Mouse (Mus musculus) kidney, adult 2 months (tissue): ENCODE measurements around the gene Rilpl1. TPM values are rescaled to one million over a fixed set of nuclear protein-coding genes. Genes with fewer than 3 reads are reported as not detected.
A peak's percentile ranks its signal among the peaks of the same experiment; 100 is the strongest.
"Not testable (repeated sequence)": the region's sequence is repeated elsewhere in the genome, so short reads cannot be mapped to it uniquely, and the experiment has no call there.

Source experiments
- DNase-seq: peaks from one replicate; pipeline ENCODE4 v3.0.0; 2021
- H3K27ac ChIP-seq: fragments of 200-500 bp; 2 replicates; pipeline ENCODE4 v1.5.1; 2012; ENCODE audit warnings: low read depth, low read length, control low read depth, inconsistent platforms; ENCODE audit not compliant: insufficient read depth
- H3K27me3 ChIP-seq: fragments of 200-500 bp; replicated peaks from 2 replicates; pipeline ENCODE4 v1.6.1; 2012; ENCODE audit warnings: mild to moderate bottlenecking, moderate library complexity, low read length, inconsistent platforms; ENCODE audit not compliant: control insufficient read depth, insufficient read depth
- H3K36me3 ChIP-seq: fragments of 200-500 bp; 2 replicates; pipeline ENCODE4 v1.6.1; 2012; ENCODE audit warnings: mild to moderate bottlenecking, moderate library complexity, low read length, inconsistent platforms; ENCODE audit not compliant: control insufficient read depth, insufficient read depth
- H3K4me1 ChIP-seq: fragments of 200-500 bp; 2 replicates; pipeline ENCODE4 v1.6.1; 2011; ENCODE audit warnings: low read length; ENCODE audit not compliant: control insufficient read depth, insufficient read depth
- H3K4me3 ChIP-seq: fragments of 200-500 bp; 2 replicates; pipeline ENCODE4 v1.5.1; 2011; ENCODE audit warnings: mild to moderate bottlenecking, low read depth, low read length, control low read depth; ENCODE audit not compliant: insufficient read depth
- CTCF ChIP-seq: fragments of 200-500 bp; conservative IDR thresholded peaks from 2 replicates; pipeline ENCODE4 v1.5.1; 2011; ENCODE audit warnings: low read depth, mild to moderate bottlenecking, control low read depth, low read length, moderate library complexity, mixed read lengths; ENCODE audit not compliant: insufficient read depth, insufficient read length
- POLR2A ChIP-seq: fragments of 200-500 bp; IDR thresholded peaks from one replicate; pipeline ENCODE4 v1.6.1; 2011; ENCODE audit warnings: low read depth, low read length, control low read depth
- WGBS: fragments of 180-500 bp; shearing (Covaris S2); methylation state at CpG from one replicate; pipeline ENCODE4 v1.1.7; 2018; 5-methylcytosine and 5-hydroxymethylcytosine counted together
- polyA plus RNA-seq: library from polyadenylated mRNA; depleted of rRNA; stranded (reverse); fragments of >200 nt; gene quantifications from 2 replicates; pipeline ENCODE4 v1.2.3, GENCODE M21; 2012

Rilpl1 gene
- polyA plus RNA-seq, 1 experiment, result 12.5 TPM

- H3K36me3 ChIP-seq, result no peaks in the 10 kb centered on the region
- TF ChIP-seq CTCF (no peak), POLR2A (no peak)
- no peaks in the 10 kb centered on the region for H3K27me3 ChIP-seq
- WGBS, result 87% methylated on average over 3 of the region's 3 CpGs
- DNase-seq, result no peak
- H3K27ac ChIP-seq, result no peak overlapping the region
- no peaks in the 10 kb centered on the region for H3K4me1 ChIP-seq
- no peak overlapping the region for H3K4me3 ChIP-seq
Measured at GRCm38 (mm10) chr5:124500573-124500972, 30.6 kb downstream of the Rilpl1 start.

GRCm38 (mm10) chr5:124500037-124500436 lies 31.2 kb downstream of the Rilpl1 start:
- WGBS, result 91% methylated on average over 3 of the region's 4 CpGs
- H3K4me1 ChIP-seq, H3K27ac ChIP-seq, H3K27me3 ChIP-seq, H3K4me3 ChIP-seq, DNase-seq, H3K36me3 ChIP-seq: not testable (repeated sequence)

GRCm38 (mm10) chr5:124499001-124499400 lies 32.2 kb downstream of the Rilpl1 start:
- Histone ChIP-seq H3K4me3 (no peak overlapping the region), H3K27me3 (no peaks in the 10 kb centered on the region), H3K27ac (no peak overlapping the region), H3K36me3 (no peaks in the 10 kb centered on the region), H3K4me1 (no peaks in the 10 kb centered on the region)
- TF ChIP-seq POLR2A (no peak), CTCF (no peak)
- WGBS, result 74% methylated on average over 5 of the region's 5 CpGs
- DNase-seq, result no peak

GRCm38 (mm10) chr5:124498221-124498876 lies 32.8 kb downstream of the Rilpl1 start:
- Histone ChIP-seq H3K27me3 (no peaks in the 10 kb centered on the region), H3K36me3 (no peaks in the 10 kb centered on the region), H3K27ac (peak overlapping the region; percentile 70), H3K4me1 (no peaks in the 10 kb centered on the region), H3K4me3 (no peak overlapping the region)
- peak; percentile 67 for DNase-seq
- no peak for TF ChIP-seq POLR2A
- TF ChIP-seq CTCF, result no peak
- WGBS, result 59% methylated on average over 9 of the region's 9 CpGs

- H3K4me1 ChIP-seq, result no peaks in the 10 kb centered on the region
- H3K27ac ChIP-seq, result no peak overlapping the region
- no peak overlapping the region for H3K4me3 ChIP-seq
- no peaks in the 10 kb centered on the region for H3K36me3 ChIP-seq
- DNase-seq, result no peak
- TF ChIP-seq POLR2A (no peak), CTCF (no peak)
- 56% methylated on average over 15 of the region's 15 CpGs for WGBS
- no peaks in the 10 kb centered on the region for H3K27me3 ChIP-seq
Measured at GRCm38 (mm10) chr5:124496614-124497514, 34.3 kb downstream of the Rilpl1 start.

- Histone ChIP-seq H3K36me3 (no peaks in the 10 kb centered on the region), H3K4me1 (no peaks in the 10 kb centered on the region), H3K4me3 (no peak overlapping the region), H3K27ac (no peak overlapping the region), H3K27me3 (no peaks in the 10 kb centered on the region)
- WGBS, result 64% methylated on average over 7 of the region's 7 CpGs
- TF ChIP-seq CTCF (no peak), POLR2A (no peak)
- DNase-seq, result no peak
Measured at GRCm38 (mm10) chr5:124495547-124495946, 35.6 kb downstream of the Rilpl1 start.

GRCm38 (mm10) chr5:124493455-124493854 lies 37.7 kb downstream of the Rilpl1 start:
- 84% methylated on average over 11 of the region's 11 CpGs for WGBS
- Histone ChIP-seq H3K4me3 (no peak overlapping the region), H3K27me3 (no peaks in the 10 kb centered on the region), H3K4me1 (no peaks in the 10 kb centered on the region), H3K36me3 (no peaks in the 10 kb centered on the region), H3K27ac (no peak overlapping the region)
- no peak for DNase-seq
- TF ChIP-seq POLR2A (no peak), CTCF (no peak)
